Mouse (Mus musculus): ENCODE measurements around the gene Tsacc.

GRCm38 (mm10) chr3:88268991-88269390 lies 27.8 kb downstream of the Tsacc start:
- TF ChIP-seq EP300 (optimal IDR thresholded peaks at IDR 0.05) (no peak), CTCF (IDR thresholded peaks at IDR 0.05; ENCODE audit: low read depth) (no peak)

All from stomach, postnatal 0 days (tissue).